Mouse (Mus musculus) CH12.LX (cell line): Measurements from ENCODE around the gene Rab8b. TPM values are rescaled to one million over a fixed set of nuclear protein-coding genes. Genes with fewer than 3 reads are reported as not detected.

ENCODE experiments used
- DNase-seq: peaks from one replicate; pipeline ENCODE4 v3.0.0-alpha.2; 2013; ENCODE audit errors: extremely low read depth
- H3K27ac ChIP-seq: 2 replicates; pipeline ENCODE4 v1.5.1; 2012; ENCODE audit warnings: low read depth, mild to moderate bottlenecking, control low read depth, moderate library complexity; ENCODE audit not compliant: insufficient read depth
- H3K27me3 ChIP-seq: replicated peaks from 2 replicates; pipeline ENCODE3; 2012; ENCODE audit warnings: inconsistent platforms
- H3K36me3 ChIP-seq, 2 experiments: replicated peaks in 1 of 2; 2 replicates each; pipeline versions ENCODE3 to v1.6.1; 2012; ENCODE audit warnings: inconsistent platforms in 1 of 2, low read length in 1 of 2, mild to moderate bottlenecking in 1 of 2, mixed read lengths in 1 of 2, moderate library complexity in 1 of 2; ENCODE audit not compliant: control insufficient read depth in 1 of 2, insufficient read depth in 1 of 2
- H3K4me1 ChIP-seq, 2 experiments: 2 replicates each; pipeline ENCODE4 v1.6.1; 2012; ENCODE audit warnings: inconsistent platforms in 1 of 2, moderate library complexity in 1 of 2; ENCODE audit not compliant: insufficient read depth in 2 of 2, control insufficient read depth in 1 of 2
- H3K4me2 ChIP-seq: 2 replicates; pipeline ENCODE4 v1.6.1; 2012; ENCODE audit warnings: low read depth, mild to moderate bottlenecking, control low read depth; ENCODE audit not compliant: poor library complexity, insufficient read depth, severe bottlenecking
- H3K4me3 ChIP-seq, 3 experiments: fragments of 150-350 bp in 1 of 3; sonication (generic) in 1 of 3; replicated peaks in 1 of 3; 2 replicates each; pipeline versions ENCODE3 to v1.5.1; 2011 to 2012; ENCODE audit warnings: low read depth in 2 of 3, low read length in 2 of 3, mild to moderate bottlenecking in 2 of 3, moderate library complexity in 2 of 3, control low read depth in 1 of 3, improper control_type of control experiment in 1 of 3, inconsistent platforms in 1 of 3, mixed read lengths in 1 of 3; ENCODE audit not compliant: poor library complexity in 1 of 3
- H3K79me2 ChIP-seq: replicated peaks from 2 replicates; pipeline ENCODE4 v1.6.1; 2012; ENCODE audit warnings: mild to moderate bottlenecking, moderate library complexity; ENCODE audit not compliant: control insufficient read depth, poor library complexity, insufficient read depth, severe bottlenecking; ENCODE audit errors: extremely low read depth
- H3K9ac ChIP-seq: 2 replicates; pipeline ENCODE4 v1.6.1; 2012; ENCODE audit warnings: low read depth, mild to moderate bottlenecking, control low read depth, moderate library complexity; ENCODE audit not compliant: insufficient read depth
- H3K9me3 ChIP-seq: replicated peaks from 2 replicates; pipeline ENCODE3; 2012; ENCODE audit warnings: low read length, inconsistent platforms, mixed read lengths
- BHLHE40 ChIP-seq: IDR thresholded peaks from 2 replicates; pipeline ENCODE4 v1.6.1; 2011; ENCODE audit warnings: mild to moderate bottlenecking, low read depth, low read length, improper control_type of control experiment
- CHD2 ChIP-seq: IDR thresholded peaks from 2 replicates; pipeline ENCODE4 v1.6.1; 2011; ENCODE audit warnings: low read length, improper control_type of control experiment
- CTCF ChIP-seq, 2 experiments: IDR thresholded peaks in 1 of 2; conservative IDR thresholded peaks in 1 of 2; 2 replicates each; pipeline ENCODE4 v1.5.1; 2011 to 2012; ENCODE audit warnings: low read depth in 2 of 2, low read length in 2 of 2, improper control_type of control experiment in 1 of 2, inconsistent platforms in 1 of 2, mild to moderate bottlenecking in 1 of 2, moderate library complexity in 1 of 2
- GABPA ChIP-seq: IDR thresholded peaks from 2 replicates; pipeline ENCODE4 v1.6.1; 2012; ENCODE audit warnings: low read depth, low read length, improper control_type of control experiment, inconsistent platforms; ENCODE audit not compliant: insufficient replicate concordance
- IRF4 ChIP-seq: IDR thresholded peaks from 2 replicates; pipeline ENCODE4 v1.6.1; 2014; ENCODE audit warnings: low read depth, mild to moderate bottlenecking, inconsistent platforms, low read length, improper control_type of control experiment
- JUND ChIP-seq: conservative IDR thresholded peaks from 2 replicates; pipeline ENCODE4 v1.6.1; 2011; ENCODE audit warnings: low read depth, low read length, improper control_type of control experiment
- MAFK ChIP-seq: IDR thresholded peaks from 2 replicates; pipeline ENCODE4 v1.6.1; 2011; ENCODE audit warnings: low read length, improper control_type of control experiment; ENCODE audit not compliant: insufficient replicate concordance
- MAX ChIP-seq: IDR thresholded peaks from 2 replicates; pipeline ENCODE4 v1.6.1; 2011; ENCODE audit warnings: low read length, improper control_type of control experiment
- MAZ ChIP-seq: IDR thresholded peaks from 2 replicates; pipeline ENCODE4 v1.6.1; 2012; ENCODE audit warnings: low read depth, mild to moderate bottlenecking, inconsistent platforms, low read length, improper control_type of control experiment, moderate library complexity
- MEF2A ChIP-seq: IDR thresholded peaks from 2 replicates; pipeline ENCODE4 v1.6.1; 2014; ENCODE audit warnings: low read depth, mild to moderate bottlenecking, inconsistent platforms, low read length, improper control_type of control experiment, borderline replicate concordance
- MXI1 ChIP-seq: IDR thresholded peaks from 2 replicates; pipeline ENCODE4 v1.6.1; 2011; ENCODE audit warnings: mild to moderate bottlenecking, low read depth, low read length, improper control_type of control experiment
- POLR2AphosphoS2 ChIP-seq: IDR thresholded peaks from 2 replicates; pipeline ENCODE4 v1.6.1; 2011; ENCODE audit warnings: low read depth, low read length, improper control_type of control experiment
- RCOR1 ChIP-seq: conservative IDR thresholded peaks from 2 replicates; pipeline ENCODE4 v1.6.1; 2012; ENCODE audit warnings: low read depth, mild to moderate bottlenecking, inconsistent platforms, low read length, improper control_type of control experiment
- SMC3 ChIP-seq: IDR thresholded peaks from 2 replicates; pipeline ENCODE4 v1.6.1; 2011; ENCODE audit warnings: low read depth, low read length, improper control_type of control experiment
- TBP ChIP-seq: conservative IDR thresholded peaks from 2 replicates; pipeline ENCODE4 v1.6.1; 2011; ENCODE audit warnings: low read depth, low read length, improper control_type of control experiment
- TCF12 ChIP-seq: IDR thresholded peaks from 2 replicates; pipeline ENCODE4 v1.6.1; 2014; ENCODE audit warnings: low read depth, mild to moderate bottlenecking, inconsistent platforms, low read length, improper control_type of control experiment
- UBTF ChIP-seq: IDR thresholded peaks from 2 replicates; pipeline ENCODE4 v1.6.1; 2012; ENCODE audit warnings: low read depth, mild to moderate bottlenecking, inconsistent platforms, low read length, improper control_type of control experiment, moderate library complexity
- USF2 ChIP-seq: conservative IDR thresholded peaks from 2 replicates; pipeline ENCODE4 v1.6.1; 2011; ENCODE audit warnings: low read depth, low read length, improper control_type of control experiment
- ZC3H11A ChIP-seq: IDR thresholded peaks from 2 replicates; pipeline ENCODE4 v1.6.1; 2012; ENCODE audit warnings: low read depth, mild to moderate bottlenecking, inconsistent platforms, low read length, improper control_type of control experiment
- ZKSCAN1 ChIP-seq: IDR thresholded peaks from 2 replicates; pipeline ENCODE4 v1.6.1; 2012; ENCODE audit warnings: low read depth, inconsistent platforms, low read length, improper control_type of control experiment, borderline replicate concordance
- ZMIZ1 ChIP-seq: IDR thresholded peaks from 2 replicates; pipeline ENCODE4 v1.6.1; 2012; ENCODE audit warnings: low read depth, mild to moderate bottlenecking, inconsistent platforms, low read length, improper control_type of control experiment
- ZNF384 ChIP-seq: IDR thresholded peaks from 2 replicates; pipeline ENCODE4 v1.6.1; 2012; ENCODE audit warnings: low read depth, low read length, improper control_type of control experiment, inconsistent platforms
- dilution Hi-C: fragments of 300-500 bp; cut with MboI; formaldehyde crosslinking; loops from 2 replicates; pipeline ENCODE4 v1.14.3; 2020; ENCODE audit warnings: low sequenced_read_pairs; ENCODE audit not compliant: extremely low pct_unique_long_range_greater_than_20kb, extremely low pct_ligation_motif_present
- in situ Hi-C: fragments of 300-500 bp; cut with MboI; formaldehyde crosslinking; loops from 3 replicates; pipeline ENCODE4 v1.14.3; 2019; ENCODE audit warnings: low sequenced_read_pairs, low pct_ligation_motif_present, low pct_unique_long_range_greater_than_20kb, mixed read lengths
- polyA plus RNA-seq: library from polyadenylated mRNA; unstranded; fragments of >175 nt; gene quantifications from 2 replicates; pipeline ENCODE4 v1.2.1, GENCODE M21; 2012; ENCODE audit warnings: low read depth; ENCODE audit not compliant: insufficient read length
- total RNA-seq, 2 experiments: library from RNA; depleted of rRNA; stranded (reverse); fragments of 300-350 nt in 1 of 2; fragments of >200 nt in 1 of 2; gene quantifications; 2 replicates each; pipeline ENCODE4 v1.2.3; 2012 to 2014

The Rab8b gene
- total and polyA plus RNA-seq, 3 experiments: 12.2 to 28.0 (median 26.1) TPM

- Histone ChIP-seq H3K36me3 (no peaks in the 10 kb centered on the region), H3K9ac (no peak overlapping the region), H3K4me3 (no peak overlapping the region), H3K4me1 (peaks cover 0 to 11% of the 10 kb centered on the region in 2 experiments; a peak in 2 of 4 replicates), H3K9me3 (no peaks in the 10 kb centered on the region), H3K27me3 (no peaks in the 10 kb centered on the region), H3K4me2 (no peak overlapping the region), H3K79me2 (no peaks in the 10 kb centered on the region), H3K27ac (no peak overlapping the region)
- TF ChIP-seq CTCF (conservative IDR thresholded peaks at IDR 0.05 in 1 of 2, IDR thresholded peaks at IDR 0.05 in 1 of 2; ENCODE audit: low read depth in 2 of 2, low read length in 2 of 2) (no peak), GABPA (no peak), BHLHE40 (no peak), ZNF384 (no peak), JUND (no peak), ZC3H11A (no peak), IRF4 (no peak), MXI1 (no peak)
- dilution Hi-C loops (no loop called here), in situ Hi-C loops (no loop called here)
- no peak for DNase-seq
Measured at GRCm38 (mm10) chr9:66933869-66934808, 14.7 kb upstream of the Rab8b start.

GRCm38 (mm10) chr9:66930351-66930750 lies 10.9 kb upstream of the Rab8b start:
- Histone ChIP-seq H3K36me3 (no peaks in the 10 kb centered on the region), H3K4me3 (no peak overlapping the region), H3K27me3 (no peaks in the 10 kb centered on the region), H3K79me2 (no peaks in the 10 kb centered on the region), H3K4me2 (no peak overlapping the region), H3K9ac (no peak overlapping the region), H3K9me3 (no peaks in the 10 kb centered on the region), H3K4me1 (peaks cover 0 to 7% of the 10 kb centered on the region in 2 experiments; a peak in 2 of 4 replicates), H3K27ac (no peak overlapping the region)
- in situ Hi-C loops: no loop called here
- dilution Hi-C loops: no loop called here
- TF ChIP-seq BHLHE40 (no peak), MEF2A (no peak), JUND (no peak), MAFK (no peak), TCF12 (no peak), MAZ (no peak), UBTF (no peak), SMC3 (no peak), ZKSCAN1 (no peak), MAX (no peak), CTCF (conservative IDR thresholded peaks at IDR 0.05 in 1 of 2, IDR thresholded peaks at IDR 0.05 in 1 of 2; ENCODE audit: low read depth in 2 of 2, low read length in 2 of 2) (no peak), MXI1 (no peak), ZMIZ1 (no peak), USF2 (no peak), RCOR1 (no peak), TBP (no peak), POLR2AphosphoS2 (no peak), CHD2 (no peak), IRF4 (no peak)
- no peak for DNase-seq
